Mouse (Mus musculus): ENCODE data around the gene Dnali1.

Gene Dnali1

GRCm38 (mm10) chr4:125044454-125044853 lies 21.0 kb downstream of the Dnali1 start:
- intact Hi-C loops (cut with DNase I), result no loop called here

DNA sequence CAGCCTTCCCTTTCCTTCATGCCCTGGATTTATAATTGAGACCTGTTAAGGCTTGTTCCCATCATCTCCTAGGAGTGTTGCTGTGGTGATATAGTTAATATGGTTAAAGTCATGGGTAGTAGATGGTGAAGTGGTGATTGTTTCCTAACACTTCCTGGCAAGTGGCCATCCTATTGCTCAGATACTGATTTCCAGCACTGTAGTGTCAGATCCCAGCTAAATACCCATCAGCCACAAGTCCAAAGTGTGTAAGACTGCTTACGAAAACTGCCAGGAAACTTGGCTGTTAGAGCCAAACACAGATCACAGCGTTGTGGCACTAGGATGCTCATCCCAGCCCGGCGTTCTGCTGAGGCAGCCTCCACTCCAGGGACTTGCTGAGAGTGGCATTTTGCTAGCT lies 31.2 kb downstream of the Dnali1 start:
- intact Hi-C loops (cut with DNase I), result no loop called here

DNA sequence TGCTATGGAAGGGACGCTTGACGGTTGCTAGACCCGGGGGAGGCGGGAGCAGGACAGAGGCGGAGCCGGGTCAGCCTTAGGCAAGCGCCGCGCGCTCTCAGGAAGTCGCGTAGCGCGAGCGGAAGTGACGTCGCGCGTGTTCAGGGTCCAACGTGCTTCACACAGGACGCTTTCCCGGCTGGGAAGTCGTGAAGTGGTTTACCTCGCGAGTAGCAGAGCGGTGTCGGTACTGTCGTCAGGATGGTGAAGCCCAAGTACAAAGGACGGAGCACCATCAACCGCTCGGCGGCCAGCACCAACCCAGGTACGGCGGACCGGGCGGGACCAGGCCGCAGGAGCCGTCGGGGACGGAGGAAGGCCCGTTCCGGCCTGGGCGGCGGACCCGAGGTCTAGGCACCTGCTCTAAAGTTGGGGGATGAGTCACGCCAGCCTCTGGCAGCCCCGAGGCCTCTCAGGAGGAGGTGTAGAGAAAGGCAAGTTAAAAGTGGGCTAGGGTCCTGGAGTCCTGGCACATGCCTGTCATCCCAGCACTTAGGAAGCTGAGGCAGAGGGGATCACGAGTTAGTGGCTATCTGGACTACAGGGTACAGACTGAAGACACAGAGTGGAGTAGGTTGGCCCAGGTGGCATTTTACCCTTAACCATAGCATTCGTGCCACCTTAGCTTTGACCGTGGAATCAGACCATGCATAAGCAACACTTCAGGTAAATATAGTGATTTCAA lies 35.5 kb downstream of the Dnali1 start:
- intact Hi-C loops (cut with DNase I), result no loop called here

DNA sequence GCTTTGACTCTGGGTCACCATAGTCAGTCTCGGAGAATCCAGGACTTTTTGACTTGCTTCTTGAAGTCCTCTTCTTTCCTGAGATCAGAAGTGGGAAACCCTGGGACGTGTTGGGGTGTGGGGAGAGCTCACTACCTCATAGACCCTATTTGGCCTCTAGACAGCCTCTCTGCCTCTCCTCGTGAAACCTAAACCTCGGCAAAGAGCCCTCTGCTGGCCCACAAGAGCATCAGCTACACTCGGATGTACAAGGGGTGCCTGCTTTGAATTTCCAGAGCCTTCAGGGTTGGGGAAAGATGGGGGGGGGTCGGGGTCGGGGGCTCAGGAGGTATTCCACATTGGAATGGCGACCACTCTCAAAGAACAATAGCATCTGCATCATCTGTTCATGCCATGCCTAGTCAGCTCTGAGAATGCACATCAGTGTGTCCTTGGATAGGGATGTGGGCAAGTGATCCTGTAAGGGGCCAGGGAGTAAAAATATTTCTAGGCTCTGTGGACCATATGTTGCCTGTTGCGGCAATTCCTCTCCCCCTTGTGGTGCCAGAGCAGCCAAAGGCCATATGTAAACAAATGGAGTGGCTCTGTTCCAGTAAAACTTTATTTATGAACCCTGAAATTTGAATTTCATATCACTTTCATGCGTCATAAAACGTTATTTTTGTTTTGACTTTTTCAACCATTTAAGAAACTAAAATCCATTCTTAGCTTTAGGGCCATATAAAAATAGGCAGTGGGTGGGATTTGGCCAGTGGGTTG lies 44.5 kb downstream of the Dnali1 start:
- intact Hi-C loops (cut with DNase I), result loop anchor here (5.0 kb wide), 1 partner anchor 39 kb away; no protein-coding TSS in a partner anchor

DNA sequence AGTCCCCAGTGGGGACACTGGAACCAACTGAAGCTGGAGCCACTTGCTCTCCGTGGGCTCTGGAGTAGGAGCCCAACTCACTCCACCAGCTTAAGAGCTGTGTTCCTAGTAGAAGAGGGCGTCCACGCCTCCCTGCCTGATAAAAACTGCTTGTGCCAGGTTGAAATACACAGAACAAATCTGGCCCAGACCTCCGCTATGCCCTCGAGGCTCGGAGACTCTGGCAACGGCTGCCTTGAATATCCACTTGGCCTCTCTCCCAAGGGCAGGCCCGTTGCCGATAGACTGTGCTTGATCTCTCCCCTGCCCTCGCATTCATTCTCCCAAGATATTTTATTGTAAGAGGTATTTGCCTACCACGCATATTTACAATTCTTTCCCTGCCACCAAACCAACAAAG lies 48.1 kb downstream of the Dnali1 start:
- intact Hi-C loops (cut with DNase I), result no loop called here

DNA sequence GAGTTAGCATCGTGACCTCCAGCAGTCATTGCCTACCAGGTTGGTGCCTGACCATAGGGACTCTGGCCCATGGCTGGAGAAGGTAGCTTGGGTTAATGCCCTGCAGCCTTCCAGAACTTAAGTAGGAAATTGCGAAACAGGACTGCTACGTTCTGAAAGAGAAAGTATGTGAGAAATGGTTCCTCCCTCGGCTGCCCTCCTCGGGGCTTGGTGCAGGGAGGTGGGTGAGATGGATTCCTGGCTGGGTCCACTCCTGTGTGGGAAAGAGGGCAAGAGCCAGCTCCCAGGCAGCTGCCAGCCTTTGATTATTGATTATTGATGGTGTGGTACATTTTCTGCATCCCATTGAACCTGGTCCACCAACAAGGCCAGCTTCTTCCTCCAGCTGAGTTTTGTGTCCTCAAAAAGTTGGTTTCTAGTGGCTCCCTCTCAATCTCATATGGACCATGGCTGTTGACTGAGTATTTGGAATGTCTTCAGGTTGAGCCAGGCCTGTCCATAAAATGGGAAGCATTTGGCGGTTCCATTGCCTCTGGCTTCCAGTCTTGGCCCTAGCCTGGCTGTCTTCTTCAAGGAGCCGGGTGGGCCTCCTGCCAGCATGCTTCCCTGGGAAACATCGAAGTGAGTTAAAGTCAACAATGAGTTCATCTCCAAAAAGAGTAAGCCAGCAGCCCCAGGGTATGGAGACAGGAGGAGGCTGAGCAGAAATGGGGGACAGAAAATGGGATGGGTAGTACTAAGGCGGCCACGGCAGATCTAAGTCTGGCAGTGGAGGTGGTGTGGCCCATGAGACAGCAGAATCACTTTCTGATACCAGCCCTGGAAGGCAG lies 49.5 kb downstream of the Dnali1 start, which contains the start of gene Gnl2:
Gnl2 (plus strand) TSS at position 780 of the 830 bp plus-strand sequence.
- intact Hi-C loops (cut with DNase I), result no loop called here

DNA sequence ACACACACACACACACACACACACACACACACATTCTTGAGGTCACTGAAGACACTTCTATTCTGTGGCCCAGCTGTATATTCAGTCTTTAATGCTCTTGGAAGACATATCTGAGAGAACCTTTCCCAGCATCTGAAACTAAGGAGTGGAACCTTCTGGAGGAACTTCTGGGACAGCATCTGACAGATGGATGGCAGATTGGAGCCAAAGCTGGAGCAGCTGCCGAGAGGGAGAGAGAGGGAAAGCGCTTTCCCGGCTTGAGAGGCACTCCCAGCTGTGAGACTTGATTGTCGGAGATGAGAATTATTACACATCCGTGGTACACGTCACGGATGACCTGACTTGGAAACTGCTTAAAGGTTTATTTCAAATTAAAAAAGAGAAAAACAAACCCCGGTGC lies 56.8 kb downstream of the Dnali1 start:
- intact Hi-C loops (cut with DNase I), result no loop called here

DNA sequence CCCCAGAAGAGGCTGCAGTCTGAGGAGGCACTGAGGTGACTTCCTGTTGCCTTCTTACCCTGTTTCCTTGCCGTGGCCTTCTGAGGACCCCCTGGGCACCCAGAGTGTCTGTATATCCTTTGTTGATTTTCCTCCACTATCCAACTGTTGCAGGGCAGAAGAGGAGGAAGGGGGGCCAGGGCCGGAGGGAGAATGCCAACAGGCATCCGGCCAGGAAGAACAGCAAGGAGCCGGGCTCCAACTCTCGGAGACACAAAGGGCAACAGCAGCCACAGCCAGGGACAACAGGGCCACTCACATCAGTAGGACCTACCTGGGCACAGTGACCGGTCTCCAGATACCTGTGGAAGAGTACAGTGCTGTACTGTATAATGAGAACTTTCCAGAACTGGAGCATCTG lies 57.3 kb downstream of the Dnali1 start:
- intact Hi-C loops (cut with DNase I), result no loop called here

DNA sequence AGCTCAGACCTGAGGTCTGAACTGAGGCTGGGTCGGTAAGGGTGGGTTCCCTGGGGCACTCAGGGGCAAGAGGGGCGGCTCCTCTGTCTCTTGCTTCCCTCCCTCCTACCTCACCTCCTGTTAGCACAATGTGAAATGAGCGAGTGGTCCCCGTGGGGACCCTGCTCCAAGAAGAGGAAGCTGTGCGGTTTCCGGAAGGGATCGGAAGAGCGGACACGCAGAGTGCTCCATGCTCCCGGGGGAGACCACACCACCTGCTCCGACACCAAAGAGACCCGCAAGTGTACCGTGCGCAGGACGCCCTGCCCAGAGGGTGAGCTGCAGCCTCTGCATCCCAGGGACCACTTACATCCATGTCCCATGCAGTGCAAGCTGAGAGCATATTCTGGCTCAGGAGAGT lies 58.0 kb downstream of the Dnali1 start:
- intact Hi-C loops (cut with DNase I), result no loop called here
